Mouse (Mus musculus): ENCODE data around the gene Mlph.

GRCm38 (mm10) chr1:90901246-90901645, 13.6 kb upstream of the Mlph start:
- TF ChIP-seq MYC (IDR thresholded peaks at IDR 0.05; ENCODE audit: low read depth, low read length) (no peak), POLR2A (IDR thresholded peaks at IDR 0.05; ENCODE audit: control insufficient read depth in 1 of 2, insufficient read depth in 1 of 2, low read depth in 1 of 2, low read length in 2 of 2, poor library complexity in 1 of 2) (no peak)

Measured in MEL (cell line).